Mouse (Mus musculus): ENCODE measurements around the gene Olfr287.

Olfr287 gene

GRCm38 (mm10) chr15:98168622-98169004 is 52.2 kb downstream of the Olfr287 start:
- no peak for DNase-seq (ENCODE audit: extremely low read depth, low read depth)

DNA sequence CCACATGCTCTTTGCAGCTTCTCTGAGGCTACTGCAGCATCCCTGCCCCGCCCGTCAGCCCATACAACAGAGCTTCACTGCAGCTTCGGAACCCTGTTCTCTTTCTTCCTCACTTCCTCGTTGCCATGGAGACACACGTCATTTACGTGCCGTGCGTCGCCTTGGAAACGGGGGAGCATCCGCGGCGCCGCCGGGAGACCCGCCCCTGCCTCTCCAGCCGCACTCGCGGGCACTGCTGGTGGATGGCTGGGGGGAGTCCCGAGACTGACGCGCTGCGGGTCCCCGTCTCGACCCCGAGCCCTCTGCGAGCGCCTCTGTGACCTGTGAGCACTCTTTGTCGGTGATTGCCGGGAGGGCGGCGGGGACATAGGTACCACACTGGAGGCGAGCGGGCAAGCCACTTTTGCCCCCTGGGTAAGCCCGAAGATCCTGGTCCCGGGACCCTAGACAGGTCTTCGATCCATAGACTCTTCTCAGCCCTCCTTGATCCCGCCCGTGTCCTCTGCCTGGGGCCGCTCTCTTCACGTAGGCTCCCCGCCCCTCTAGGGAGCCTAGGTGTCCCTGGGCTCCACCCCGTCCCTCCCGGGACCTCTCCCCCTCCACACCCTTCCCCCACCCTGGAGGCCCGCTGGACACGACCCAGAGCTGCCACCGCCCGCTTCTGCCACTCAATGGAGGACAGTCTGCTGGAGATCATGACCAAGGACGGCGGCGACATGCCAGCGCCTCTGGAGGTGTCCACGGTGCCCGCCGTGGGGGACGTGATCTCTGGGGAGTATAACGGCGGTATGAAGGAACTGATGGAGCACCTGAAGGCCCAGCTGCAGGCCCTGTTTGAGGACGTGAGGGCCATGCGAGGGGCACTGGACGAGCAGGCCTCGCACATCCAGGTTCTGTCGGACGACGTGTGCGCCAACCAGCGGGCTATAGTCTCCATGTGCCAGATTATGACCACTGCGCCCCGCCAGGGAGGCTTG is 52.9 kb downstream of the Olfr287 start:
- no peak for DNase-seq (ENCODE audit: extremely low read depth, low read depth)

- DNase-seq (ENCODE audit: extremely low read depth, low read depth) = no peak
These were observed 53.8 kb downstream of the Olfr287 start, which contains the start of gene Ccdc184 for GRCm38 (mm10) chr15:98166963-98167644. Gene Ccdc184 (plus strand): TSS chr15:98167158.

DNA sequence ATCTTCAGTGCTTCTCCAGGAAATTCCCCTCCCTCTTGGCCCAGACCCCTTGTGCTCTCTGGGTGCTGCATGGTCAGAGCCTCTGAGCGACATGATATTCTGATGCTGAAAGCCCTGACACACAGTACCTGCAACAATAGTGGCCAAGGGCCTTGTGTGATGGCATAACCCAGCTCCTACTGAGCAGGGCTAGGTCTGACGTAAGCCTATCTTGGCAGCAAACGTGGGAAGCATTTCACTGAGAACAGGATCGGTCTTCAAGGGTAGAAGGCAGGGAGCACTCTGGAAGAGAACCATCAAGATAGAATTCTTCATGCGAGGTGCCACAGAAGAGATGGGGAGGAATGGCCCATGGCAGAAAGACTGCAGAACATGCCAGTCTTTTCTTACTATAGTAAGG is 55.3 kb downstream of the Olfr287 start, which contains the start of gene Asb8:
Asb8 (minus strand) TSS at position 101 of the 400 bp plus-strand sequence.
- no peak for DNase-seq (ENCODE audit: extremely low read depth, low read depth)

GRCm38 (mm10) chr15:98162561-98162960 is 58.3 kb downstream of the Olfr287 start:
- no peak for DNase-seq (ENCODE audit: extremely low read depth, low read depth)

GRCm38 (mm10) chr15:98161026-98161805 is 59.6 kb downstream of the Olfr287 start:
- DNase-seq (ENCODE audit: extremely low read depth, low read depth) = no peak

DNA sequence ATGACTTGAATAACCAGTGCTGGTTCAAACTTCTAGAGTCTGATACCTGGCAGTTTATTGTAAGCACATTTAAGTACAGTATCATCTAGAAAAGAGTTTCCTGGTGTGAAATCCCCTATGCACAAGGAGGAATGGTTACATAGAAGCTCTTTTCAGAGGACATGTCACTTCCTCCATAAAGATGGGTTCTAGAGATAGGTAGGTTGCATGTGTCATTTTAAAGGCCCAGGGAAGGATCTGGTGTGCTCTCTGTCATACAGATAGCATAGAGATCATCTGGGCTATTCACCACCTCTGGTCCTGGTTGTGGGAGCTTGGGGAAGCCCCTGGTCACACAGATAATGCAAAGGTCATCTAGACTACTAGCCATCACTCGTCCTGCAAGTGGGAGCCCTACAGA is 63.6 kb downstream of the Olfr287 start:
- DNase-seq (ENCODE audit: extremely low read depth, low read depth) = no peak
